Mouse (Mus musculus) MEL (cell line): ENCODE data around the gene Olfr1029.

Source experiments
- CTCF ChIP-seq, 3 experiments: IDR thresholded peaks in 2 of 3; conservative IDR thresholded peaks in 1 of 3; 2 replicates each; pipeline ENCODE4 v1.5.1; 2011 to 2012; ENCODE audit warnings: low read length in 3 of 3, low read depth in 2 of 3, mild to moderate bottlenecking in 2 of 3, improper control_type of control experiment in 1 of 3, inconsistent platforms in 1 of 3, mixed read lengths in 1 of 3, moderate library complexity in 1 of 3; ENCODE audit not compliant: control insufficient read depth in 1 of 3, insufficient read depth in 1 of 3, poor library complexity in 1 of 3, severe bottlenecking in 1 of 3
- HCFC1 ChIP-seq: IDR thresholded peaks from 2 replicates; pipeline ENCODE4 v1.6.1; 2012; ENCODE audit warnings: low read depth, mild to moderate bottlenecking, inconsistent platforms, low read length, improper control_type of control experiment, moderate library complexity
- MAX ChIP-seq: IDR thresholded peaks from 2 replicates; pipeline ENCODE4 v1.6.1; 2011; ENCODE audit warnings: low read length, improper control_type of control experiment
- MEF2A ChIP-seq: IDR thresholded peaks from 2 replicates; pipeline ENCODE4 v1.6.1; 2014; ENCODE audit warnings: low read depth, mild to moderate bottlenecking, inconsistent platforms, low read length, improper control_type of control experiment; ENCODE audit not compliant: poor library complexity, insufficient replicate concordance, severe bottlenecking; ENCODE audit errors: extremely low read depth
- MXI1 ChIP-seq: IDR thresholded peaks from 2 replicates; pipeline ENCODE4 v1.6.1; 2011; ENCODE audit warnings: mild to moderate bottlenecking, low read depth, low read length, improper control_type of control experiment
- POLR2A ChIP-seq, 2 experiments: IDR thresholded peaks; 2 replicates each; pipeline ENCODE4 v1.6.1; 2011 to 2012; ENCODE audit warnings: low read length in 2 of 2, mild to moderate bottlenecking in 2 of 2, control low read depth in 1 of 2, improper control_type of control experiment in 1 of 2, low read depth in 1 of 2, moderate library complexity in 1 of 2; ENCODE audit not compliant: control insufficient read depth in 1 of 2, insufficient read depth in 1 of 2, poor library complexity in 1 of 2
- POLR2AphosphoS2 ChIP-seq: IDR thresholded peaks from 2 replicates; pipeline ENCODE4 v1.6.1; 2011; ENCODE audit warnings: low read length, improper control_type of control experiment
- POLR2AphosphoS5 ChIP-seq: IDR thresholded peaks from 2 replicates; pipeline ENCODE4 v1.6.1; 2012; ENCODE audit warnings: low read depth, borderline replicate concordance, mild to moderate bottlenecking, inconsistent platforms, low read length, moderate library complexity, mixed read lengths
- USF1 ChIP-seq: IDR thresholded peaks from 2 replicates; pipeline ENCODE4 v1.6.1; 2014; ENCODE audit warnings: low read depth, mild to moderate bottlenecking, inconsistent platforms, low read length, improper control_type of control experiment, moderate library complexity
- ZNF384 ChIP-seq: IDR thresholded peaks from 2 replicates; pipeline ENCODE4 v1.6.1; 2012; ENCODE audit warnings: low read depth, mild to moderate bottlenecking, inconsistent platforms, low read length, improper control_type of control experiment

GRCm38 (mm10) chr2:85950137-85950536, 23.6 kb upstream of the Olfr1029 start, which contains the start of gene Olfr1028:
- TF ChIP-seq POLR2A (IDR thresholded peaks at IDR 0.05; ENCODE audit: control insufficient read depth in 1 of 2, insufficient read depth in 1 of 2, low read depth in 1 of 2, low read length in 2 of 2, poor library complexity in 1 of 2) (no peak), USF1 (no peak), ZNF384 (no peak), POLR2AphosphoS5 (no peak), POLR2AphosphoS2 (no peak), MEF2A (no peak), CTCF (IDR thresholded peaks at IDR 0.05 in 2 of 3, conservative IDR thresholded peaks at IDR 0.05 in 1 of 3; ENCODE audit: control insufficient read depth in 1 of 3, insufficient read depth in 1 of 3, low read depth in 2 of 3, low read length in 3 of 3, poor library complexity in 1 of 3, severe bottlenecking in 1 of 3) (no peak), MAX (no peak), HCFC1 (no peak), MXI1 (no peak)
